Mouse (Mus musculus) heart, adult 2 months (tissue): Measurements from ENCODE around the gene Mcm2.

Source experiments
- CTCF ChIP-seq: fragments of 200-600 bp; IDR thresholded peaks from 2 replicates; pipeline ENCODE4 v1.8.1; 2022; ENCODE audit warnings: antibody characterized with exemption, mild to moderate bottlenecking, moderate library complexity
- POLR2A ChIP-seq: fragments of 200-500 bp; IDR thresholded peaks from 2 replicates; pipeline ENCODE4 v1.6.1; 2011; ENCODE audit warnings: mild to moderate bottlenecking, low read depth, low read length, control low read depth; ENCODE audit not compliant: insufficient read depth

DNA sequence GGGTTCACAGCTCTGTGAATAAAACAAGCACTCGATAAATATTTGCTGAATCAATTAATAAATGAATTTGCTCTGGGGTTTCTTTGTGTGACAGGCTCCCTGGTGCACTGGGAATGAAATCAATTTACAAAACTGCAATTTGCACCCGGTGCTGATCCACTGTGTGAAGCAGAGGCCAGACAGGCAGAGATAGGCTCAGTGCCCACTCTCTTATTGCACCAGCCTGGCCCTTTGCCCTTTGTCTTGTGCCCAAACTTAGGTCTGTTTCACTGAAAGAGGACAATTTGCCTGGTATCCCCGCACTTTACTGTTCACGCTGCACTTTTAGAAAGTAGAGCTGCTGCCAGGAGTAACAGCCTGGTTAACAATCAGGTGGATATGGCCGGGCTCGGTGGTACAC is 47.9 kb upstream of the Mcm2 start:
- TF ChIP-seq CTCF = no peak
- no peak for TF ChIP-seq POLR2A
